Mouse (Mus musculus) brain, embryonic 14.5 days (tissue): ENCODE measurements around the gene Elp5.

Source experiments
- CTCF ChIP-seq: fragments of 200-500 bp; IDR thresholded peaks from 2 replicates; pipeline ENCODE4 v1.5.1; 2012; ENCODE audit warnings: inconsistent platforms, mild to moderate bottlenecking, moderate library complexity, borderline replicate concordance; ENCODE audit not compliant: insufficient read depth, insufficient read length; ENCODE audit errors: extremely low read depth
- POLR2A ChIP-seq: fragments of 200-500 bp; IDR thresholded peaks from 2 replicates; pipeline ENCODE4 v1.6.1; 2012; ENCODE audit warnings: mild to moderate bottlenecking, inconsistent platforms, borderline replicate concordance; ENCODE audit not compliant: poor library complexity, insufficient read depth, insufficient read length, severe bottlenecking; ENCODE audit errors: extremely low read depth

GRCm38 (mm10) chr11:69970222-69970621 is 12.1 kb downstream of the Elp5 start:
- TF ChIP-seq POLR2A (no peak), CTCF (no peak)
